Mouse (Mus musculus): ENCODE data around the gene Trub1. TPM values are rescaled to one million over a fixed set of nuclear protein-coding genes. Genes with fewer than 3 reads are reported as not detected.

Trub1 gene
- polyA plus RNA-seq (2012; fragmentation: generic; extraction: Trizol), result 5.4 TPM
- long read RNA-seq, experiment 1, transcript Trub1-202 (8 exons, 3,789 nt), result major isoform, 7 of 10 reads
- long read RNA-seq, experiment 1, partial matches to known transcripts, result 0 of 10 reads
- long read RNA-seq, experiment 1, other reads (novel, unspliced or antisense), result 2 of 10 reads
- long read RNA-seq, experiment 2, transcript Trub1-203 (6 exons, 2,513 nt), result minor isoform, 5 of 74 reads
- long read RNA-seq, experiment 2, transcript Trub1-202 (8 exons, 3,789 nt), result major isoform, 58 of 74 reads
- long read RNA-seq, experiment 2, partial matches to known transcripts, result 0 of 74 reads
- long read RNA-seq, experiment 2, other reads (novel, unspliced or antisense), result 11 of 74 reads

GRCm38 (mm10) chr19:57452492-57453217 is at the start of gene Trub1:
Gene Trub1, plus strand, starts transcription at chr19:57452912.
- Histone ChIP-seq H3K79me2 (ENCODE audit: control insufficient read depth, insufficient read depth) (peaks cover 29% of the 10 kb centered on the region), H3K36me3 (ENCODE audit: control insufficient read depth, insufficient read depth) (no peaks in the 10 kb centered on the region), H3K79me3 (ENCODE audit: low read depth) (peaks cover 8% of the 10 kb centered on the region), H3K27me3 (ENCODE audit: control insufficient read depth, insufficient read depth, insufficient read length) (no peaks in the 10 kb centered on the region), H3ac (ENCODE audit: control insufficient read depth, insufficient read length, low read depth) (peak within 1 kb of the TSS; percentile 92), H3K4me3 (ENCODE audit: insufficient read depth, poor library complexity, severe bottlenecking) (peak within 1 kb of the TSS; percentile 80)
- TF ChIP-seq MAX (IDR thresholded peaks at IDR 0.05) (peak; percentile 94), CEBPB (IDR thresholded peaks at IDR 0.05; ENCODE audit: low read depth) (peak; percentile 8), USF1 (IDR thresholded peaks at IDR 0.05; ENCODE audit: low read depth) (no peak)

- Histone ChIP-seq H3K27me3 (ENCODE audit: control insufficient read depth, insufficient read depth, insufficient read length) (no peaks in the 10 kb centered on the region), H3K36me3 (ENCODE audit: control insufficient read depth, insufficient read depth) (no peaks in the 10 kb centered on the region), H3K4me3 (ENCODE audit: insufficient read depth, poor library complexity, severe bottlenecking) (no peak overlapping the region), H3K79me3 (ENCODE audit: low read depth) (no peaks in the 10 kb centered on the region), H3K79me2 (ENCODE audit: control insufficient read depth, insufficient read depth) (no peaks in the 10 kb centered on the region), H3ac (ENCODE audit: control insufficient read depth, insufficient read length, low read depth) (no peak overlapping the region)
- TF ChIP-seq FOSL1 (IDR thresholded peaks at IDR 0.05; ENCODE audit: insufficient read depth, low read length, poor library complexity, severe bottlenecking), result no peak
- peak; percentile 80 for TF ChIP-seq CTCF (IDR thresholded peaks at IDR 0.05; ENCODE audit: control insufficient read depth, insufficient read depth, insufficient read length)
These were observed 48.8 kb upstream of the Trub1 start for GRCm38 (mm10) chr19:57403700-57404501.

GRCm38 (mm10) chr19:57404502-57404848 is 48.2 kb upstream of the Trub1 start:
- Histone ChIP-seq H3K36me3 (ENCODE audit: control insufficient read depth, insufficient read depth) (no peaks in the 10 kb centered on the region), H3ac (ENCODE audit: control insufficient read depth, insufficient read length, low read depth) (no peak overlapping the region), H3K4me3 (ENCODE audit: insufficient read depth, poor library complexity, severe bottlenecking) (no peak overlapping the region), H3K79me3 (ENCODE audit: low read depth) (no peaks in the 10 kb centered on the region), H3K27me3 (ENCODE audit: control insufficient read depth, insufficient read depth, insufficient read length) (no peaks in the 10 kb centered on the region), H3K79me2 (ENCODE audit: control insufficient read depth, insufficient read depth) (no peaks in the 10 kb centered on the region)
- TF ChIP-seq CEBPB (IDR thresholded peaks at IDR 0.05; ENCODE audit: low read depth), result no peak
- TF ChIP-seq USF1 (IDR thresholded peaks at IDR 0.05; ENCODE audit: low read depth), result no peak
- no peak for TF ChIP-seq CTCF (IDR thresholded peaks at IDR 0.05; ENCODE audit: control insufficient read depth, insufficient read depth, insufficient read length)
- TF ChIP-seq MAX (IDR thresholded peaks at IDR 0.05), result no peak
- TF ChIP-seq MYOG (IDR thresholded peaks at IDR 0.05; ENCODE audit: control insufficient read depth, extremely low read depth, insufficient read length), result no peak
- TF ChIP-seq MYOD1 (IDR thresholded peaks at IDR 0.05; ENCODE audit: control insufficient read depth, insufficient read length, low read depth), result no peak
- TF ChIP-seq FOSL1 (IDR thresholded peaks at IDR 0.05; ENCODE audit: insufficient read depth, low read length, poor library complexity, severe bottlenecking), result no peak

GRCm38 (mm10) chr19:57407947-57408346 is 44.8 kb upstream of the Trub1 start:
- Histone ChIP-seq H3K79me3 (ENCODE audit: low read depth) (no peaks in the 10 kb centered on the region), H3K79me2 (ENCODE audit: control insufficient read depth, insufficient read depth) (no peaks in the 10 kb centered on the region), H3K36me3 (ENCODE audit: control insufficient read depth, insufficient read depth) (no peaks in the 10 kb centered on the region), H3ac (ENCODE audit: control insufficient read depth, insufficient read length, low read depth) (no peak overlapping the region), H3K4me3 (ENCODE audit: insufficient read depth, poor library complexity, severe bottlenecking) (no peak overlapping the region), H3K27me3 (ENCODE audit: control insufficient read depth, insufficient read depth, insufficient read length) (peaks cover 5% of the 10 kb centered on the region)
- TF ChIP-seq FOSL1 (IDR thresholded peaks at IDR 0.05; ENCODE audit: insufficient read depth, low read length, poor library complexity, severe bottlenecking) (no peak), USF1 (IDR thresholded peaks at IDR 0.05; ENCODE audit: low read depth) (no peak), CEBPB (IDR thresholded peaks at IDR 0.05; ENCODE audit: low read depth) (no peak), CTCF (IDR thresholded peaks at IDR 0.05; ENCODE audit: control insufficient read depth, insufficient read depth, insufficient read length) (no peak), MYOG (IDR thresholded peaks at IDR 0.05; ENCODE audit: control insufficient read depth, extremely low read depth, insufficient read length) (no peak), MAX (IDR thresholded peaks at IDR 0.05) (no peak), MYOD1 (IDR thresholded peaks at IDR 0.05; ENCODE audit: control insufficient read depth, insufficient read length, low read depth) (no peak)

GRCm38 (mm10) chr19:57411375-57412196 is 41.1 kb upstream of the Trub1 start:
- Histone ChIP-seq H3ac (ENCODE audit: control insufficient read depth, insufficient read length, low read depth) (no peak overlapping the region), H3K4me3 (ENCODE audit: insufficient read depth, poor library complexity, severe bottlenecking) (no peak overlapping the region), H3K36me3 (ENCODE audit: control insufficient read depth, insufficient read depth) (no peaks in the 10 kb centered on the region), H3K79me3 (ENCODE audit: low read depth) (no peaks in the 10 kb centered on the region), H3K27me3 (ENCODE audit: control insufficient read depth, insufficient read depth, insufficient read length) (peaks cover 5% of the 10 kb centered on the region), H3K79me2 (ENCODE audit: control insufficient read depth, insufficient read depth) (no peaks in the 10 kb centered on the region)
- no peak for TF ChIP-seq CTCF (IDR thresholded peaks at IDR 0.05; ENCODE audit: control insufficient read depth, insufficient read depth, insufficient read length)
- no peak for TF ChIP-seq FOSL1 (IDR thresholded peaks at IDR 0.05; ENCODE audit: insufficient read depth, low read length, poor library complexity, severe bottlenecking)
- TF ChIP-seq MYOG (IDR thresholded peaks at IDR 0.05; ENCODE audit: control insufficient read depth, extremely low read depth, insufficient read length), result no peak
- TF ChIP-seq MAX (IDR thresholded peaks at IDR 0.05), result no peak
- TF ChIP-seq USF1 (IDR thresholded peaks at IDR 0.05; ENCODE audit: low read depth), result no peak
